Mouse (Mus musculus): Measurements from ENCODE around the gene Ccdc180. TPM values are rescaled to one million over a fixed set of nuclear protein-coding genes. Genes with fewer than 3 reads are reported as not detected.

Gene Ccdc180
- total and polyA plus RNA-seq, 3 experiments = 0.20 TPM; not detected in 2

- TF ChIP-seq MEF2A (IDR thresholded peaks at IDR 0.05; ENCODE audit: borderline replicate concordance, low read depth, low read length) (no peak), RCOR1 (conservative IDR thresholded peaks at IDR 0.05; ENCODE audit: low read depth, low read length) (no peak), HCFC1 (IDR thresholded peaks at IDR 0.05; ENCODE audit: low read depth, low read length) (no peak), GABPA (IDR thresholded peaks at IDR 0.05; ENCODE audit: insufficient replicate concordance, low read depth, low read length) (no peak), ZMIZ1 (IDR thresholded peaks at IDR 0.05; ENCODE audit: low read depth, low read length) (no peak), CTCF (conservative IDR thresholded peaks at IDR 0.05 in 1 of 2, IDR thresholded peaks at IDR 0.05 in 1 of 2; ENCODE audit: low read depth in 2 of 2, low read length in 2 of 2) (no peak), EP300 (IDR thresholded peaks at IDR 0.05; ENCODE audit: low read length) (no peak), ZNF384 (IDR thresholded peaks at IDR 0.05; ENCODE audit: low read depth, low read length) (no peak), JUND (conservative IDR thresholded peaks at IDR 0.05; ENCODE audit: low read depth, low read length) (no peak), ETS1 (conservative IDR thresholded peaks at IDR 0.05; ENCODE audit: low read depth, low read length) (no peak), BHLHE40 (IDR thresholded peaks at IDR 0.05; ENCODE audit: low read depth, low read length) (no peak), POLR2A (IDR thresholded peaks at IDR 0.05; ENCODE audit: low read depth, low read length) (no peak)
- DNase-seq (ENCODE audit: extremely low read depth) = no peak
- H3K79me2 ChIP-seq (replicated peaks; ENCODE audit: control insufficient read depth, extremely low read depth, insufficient read depth, poor library complexity, severe bottlenecking) = no peaks in the 10 kb centered on the region
- peaks cover 3% of the 10 kb centered on the region for H3K27me3 ChIP-seq (replicated peaks)
- H3K9ac ChIP-seq (ENCODE audit: insufficient read depth, low read depth) = no peak overlapping the region
- no peak overlapping the region for H3K27ac ChIP-seq (ENCODE audit: insufficient read depth, low read depth)
- H3K4me2 ChIP-seq (ENCODE audit: insufficient read depth, low read depth, poor library complexity, severe bottlenecking) = no peak overlapping the region
- H3K9me3 ChIP-seq (replicated peaks; ENCODE audit: low read length) = peaks cover 8% of the 10 kb centered on the region
- H3K4me3 ChIP-seq (replicated peaks in 1 of 3; ENCODE audit: low read depth in 2 of 3, low read length in 2 of 3, poor library complexity in 1 of 3) = no peak overlapping the region
- peaks cover 0 to 7% of the 10 kb centered on the region in 2 experiments; a peak in 2 of 4 replicates for H3K4me1 ChIP-seq (ENCODE audit: control insufficient read depth in 1 of 2, insufficient read depth in 2 of 2)
- H3K36me3 ChIP-seq (replicated peaks in 1 of 2; ENCODE audit: control insufficient read depth in 1 of 2, insufficient read depth in 1 of 2, low read length in 1 of 2) = no peaks in the 10 kb centered on the region
- in situ Hi-C loops (cut with MboI; ENCODE audit: low pct_ligation_motif_present, low pct_unique_long_range_greater_than_20kb, low sequenced_read_pairs) = no loop called here
- dilution Hi-C loops (cut with MboI; ENCODE audit: extremely low pct_ligation_motif_present, extremely low pct_unique_long_range_greater_than_20kb, low sequenced_read_pairs) = no loop called here
Observed at GRCm38 (mm10) chr4:45956706-45957105, 66.6 kb downstream of the Ccdc180 start.

- in situ Hi-C loops (cut with MboI; ENCODE audit: low pct_ligation_motif_present, low pct_unique_long_range_greater_than_20kb, low sequenced_read_pairs) = no loop called here
- H3K9ac ChIP-seq (ENCODE audit: insufficient read depth, low read depth) = no peak within 1 kb of the TSS
- dilution Hi-C loops (cut with MboI; ENCODE audit: extremely low pct_ligation_motif_present, extremely low pct_unique_long_range_greater_than_20kb, low sequenced_read_pairs) = no loop called here
Observed at GRCm38 (mm10) chr4:45964771-45965439, 74.8 kb downstream of the Ccdc180 start, which contains the start of gene Tdrd7. Tdrd7 (plus strand) TSS chr4:45965334.

More at GRCm38 (mm10) chr4:45964771-45965439, 74.8 kb downstream of the Ccdc180 start, which contains the start of gene Tdrd7:
- H3K27me3 ChIP-seq (replicated peaks) = peaks cover 13% of the 10 kb centered on the region
- no peaks in the 10 kb centered on the region for H3K79me2 ChIP-seq (replicated peaks; ENCODE audit: control insufficient read depth, extremely low read depth, insufficient read depth, poor library complexity, severe bottlenecking)
- no peak within 1 kb of the TSS for H3K4me2 ChIP-seq (ENCODE audit: insufficient read depth, low read depth, poor library complexity, severe bottlenecking)
- H3K4me1 ChIP-seq (ENCODE audit: control insufficient read depth in 1 of 2, insufficient read depth in 2 of 2) = peaks cover 3 to 34% of the 10 kb centered on the region in 2 experiments
- no peak for DNase-seq (ENCODE audit: extremely low read depth)
- no peak within 1 kb of the TSS for H3K27ac ChIP-seq (ENCODE audit: insufficient read depth, low read depth)
- peaks cover 2% of the 10 kb centered on the region for H3K9me3 ChIP-seq (replicated peaks; ENCODE audit: low read length)
- no peak for TF ChIP-seq CHD1 (IDR thresholded peaks at IDR 0.05; ENCODE audit: low read depth, low read length)
- no peak for TF ChIP-seq MAFK (IDR thresholded peaks at IDR 0.05; ENCODE audit: insufficient replicate concordance, low read length)
- TF ChIP-seq GABPA (IDR thresholded peaks at IDR 0.05; ENCODE audit: insufficient replicate concordance, low read depth, low read length) = no peak
- no peak for TF ChIP-seq JUN (IDR thresholded peaks at IDR 0.05; ENCODE audit: insufficient read depth, low read depth, low read length)
- no peak for TF ChIP-seq ZMIZ1 (IDR thresholded peaks at IDR 0.05; ENCODE audit: low read depth, low read length)
- no peak for TF ChIP-seq RCOR1 (conservative IDR thresholded peaks at IDR 0.05; ENCODE audit: low read depth, low read length)
- no peak for TF ChIP-seq ELF1 (IDR thresholded peaks at IDR 0.05; ENCODE audit: low read depth, low read length)
- no peak for TF ChIP-seq JUND (conservative IDR thresholded peaks at IDR 0.05; ENCODE audit: low read depth, low read length)
- TF ChIP-seq NRF1 (IDR thresholded peaks at IDR 0.05; ENCODE audit: low read depth, low read length) = no peak
- no peak for TF ChIP-seq NELFE (IDR thresholded peaks at IDR 0.05; ENCODE audit: low read depth, low read length)
- no peak for TF ChIP-seq RAD21 (IDR thresholded peaks at IDR 0.05; ENCODE audit: low read depth, low read length)
- TF ChIP-seq HCFC1 (IDR thresholded peaks at IDR 0.05; ENCODE audit: low read depth, low read length) = no peak
- no peak for TF ChIP-seq PAX5 (IDR thresholded peaks at IDR 0.05; ENCODE audit: low read length)
- H3K36me3 ChIP-seq (replicated peaks in 1 of 2; ENCODE audit: control insufficient read depth in 1 of 2, insufficient read depth in 1 of 2, low read length in 1 of 2) = no peaks in the 10 kb centered on the region
- no peak within 1 kb of the TSS for H3K4me3 ChIP-seq (replicated peaks in 1 of 3; ENCODE audit: low read depth in 2 of 3, low read length in 2 of 3, poor library complexity in 1 of 3)

Data from CH12.LX (cell line).